Mouse (Mus musculus) heart, postnatal 0 days (tissue): ENCODE measurements around the gene Ccna2. TPM values are rescaled to one million over a fixed set of nuclear protein-coding genes. Genes with fewer than 3 reads are reported as not detected.
A peak's percentile ranks its signal among the peaks of the same experiment; 100 is the strongest.

Experiments
- ATAC-seq: fragments of 200-750 bp; cut with Nextera tagmentation; 2 replicates; pipeline ENCODE4 v1.8.0; 2017; ENCODE audit warnings: low read depth, moderate number of reproducible peaks, moderate library complexity; ENCODE audit not compliant: insufficient read depth
- DNase-seq: peaks from one replicate; pipeline ENCODE4 v3.0.0-alpha.2; 2016; ENCODE audit warnings: low spot score
- H3K27ac ChIP-seq: fragments of 300-500 bp; sonication (generic); 2 replicates; pipeline ENCODE4 v1.5.1; 2014; ENCODE audit warnings: low read depth, mild to moderate bottlenecking
- H3K27me3 ChIP-seq: fragments of 300-500 bp; sonication (generic); 2 replicates; pipeline ENCODE4 v1.6.1; 2014; ENCODE audit warnings: low read length, mixed read lengths; ENCODE audit not compliant: control insufficient read depth, insufficient read depth
- H3K36me3 ChIP-seq: fragments of 300-500 bp; sonication (generic); replicated peaks from 2 replicates; pipeline ENCODE4 v1.6.1; 2014; ENCODE audit warnings: low read length, mixed read lengths; ENCODE audit not compliant: control insufficient read depth, insufficient read depth
- H3K4me1 ChIP-seq: fragments of 300-500 bp; sonication (generic); 2 replicates; pipeline ENCODE4 v1.6.1; 2014; ENCODE audit warnings: antibody characterized with exemption; ENCODE audit not compliant: control insufficient read depth, insufficient read depth
- H3K4me2 ChIP-seq: fragments of 300-500 bp; sonication (generic); 2 replicates; pipeline ENCODE4 v1.6.1; 2014; ENCODE audit warnings: low read depth, mild to moderate bottlenecking, low read length, moderate library complexity
- H3K4me3 ChIP-seq: fragments of 300-500 bp; sonication (generic); 2 replicates; pipeline ENCODE4 v1.5.1; 2014; ENCODE audit warnings: low read depth, low read length
- H3K9ac ChIP-seq: fragments of 300-500 bp; sonication (generic); replicated peaks from 2 replicates; pipeline ENCODE4 v1.6.1; 2014; ENCODE audit warnings: low read depth, low read length, mixed read lengths
- H3K9me3 ChIP-seq: fragments of 300-500 bp; sonication (generic); replicated peaks from 2 replicates; pipeline ENCODE4 v1.6.1; 2016; ENCODE audit warnings: low read length; ENCODE audit not compliant: control insufficient read depth
- CTCF ChIP-seq: IDR thresholded peaks from 2 replicates; pipeline ENCODE4 v1.5.1; 2016; ENCODE audit warnings: antibody characterized with exemption, control low read depth, low read depth
- EP300 ChIP-seq: IDR thresholded peaks from 2 replicates; pipeline ENCODE4 v1.6.1; 2016; ENCODE audit warnings: antibody characterized with exemption, low read depth
- WGBS: fragments of 180-500 bp; shearing (Covaris S2); extraction: QIAGEN DNeasy Blood & Tissue Kit; methylation state at CpG from one replicate; pipeline ENCODE4 v1.1.7; 2014; 5-methylcytosine and 5-hydroxymethylcytosine counted together
- polyA plus RNA-seq: library from polyadenylated mRNA; unstranded; fragments of >200 nt; fragmentation: Nextera tagmentation; extraction: Ambion mirVana; gene quantifications from 2 replicates; pipeline ENCODE4 v1.2.1, GENCODE M21; 2015
- total RNA-seq: library from RNA; depleted of rRNA; stranded (reverse); fragments of >200 nt; gene quantifications from 2 replicates; pipeline ENCODE4 v1.2.3, GENCODE M21; 2014; ENCODE audit warnings: low replicate concordance

Ccna2 gene
- total and polyA plus RNA-seq, 2 experiments from 2014 or later = 44.0 to 172 TPM

GRCm38 (mm10) chr3:36533201-36533672, 38.7 kb downstream of the Ccna2 start:
- TF ChIP-seq EP300 = no peak
- no peak for TF ChIP-seq CTCF
- no peaks in the 10 kb centered on the region for H3K9me3 ChIP-seq
- no peak overlapping the region for H3K4me3 ChIP-seq
- H3K9ac ChIP-seq = no peak overlapping the region
- H3K36me3 ChIP-seq = no peaks in the 10 kb centered on the region
- ATAC-seq (peak; percentile 21; the same call in 1 of the 2 replicates), DNase-seq (peak; percentile 50)
- no peaks in the 10 kb centered on the region for H3K27me3 ChIP-seq
- H3K4me1 ChIP-seq = peaks cover 27% of the 10 kb centered on the region
- H3K4me2 ChIP-seq = no peak overlapping the region
- WGBS = 10% methylated on average over 1 of the region's 1 CpGs
- peak overlapping the region; percentile 11 for H3K27ac ChIP-seq

GRCm38 (mm10) chr3:36532738-36533137, 39.2 kb downstream of the Ccna2 start:
- no peak overlapping the region for H3K4me3 ChIP-seq
- no peak for DNase-seq
- no peak overlapping the region; the same call in 1 of the 2 replicates for H3K4me2 ChIP-seq
- peak overlapping the region; percentile 11 for H3K27ac ChIP-seq
- H3K27me3 ChIP-seq = no peaks in the 10 kb centered on the region
- no peak for ATAC-seq
- TF ChIP-seq EP300 (no peak), CTCF (no peak)
- H3K36me3 ChIP-seq = no peaks in the 10 kb centered on the region
- H3K9me3 ChIP-seq = no peaks in the 10 kb centered on the region
- H3K9ac ChIP-seq = no peak overlapping the region
- peaks cover 27% of the 10 kb centered on the region for H3K4me1 ChIP-seq
- WGBS = 56% methylated on average over 7 of the region's 7 CpGs

GRCm38 (mm10) chr3:36531979-36532542, 39.9 kb downstream of the Ccna2 start:
- Histone ChIP-seq H3K4me2 (peak overlapping the region; percentile 63), H3K27me3 (no peaks in the 10 kb centered on the region), H3K27ac (peak overlapping the region; percentile 79; the same call in 1 of the 2 replicates), H3K9me3 (no peaks in the 10 kb centered on the region), H3K9ac (peak overlapping the region; percentile 50; the same call in 1 of the 2 replicates), H3K4me3 (peak overlapping the region; percentile 44), H3K4me1 (peaks cover 27% of the 10 kb centered on the region), H3K36me3 (no peaks in the 10 kb centered on the region)
- DNase-seq (no peak), ATAC-seq (no peak)
- WGBS = 15% methylated on average over 18 of the region's 18 CpGs
- no peak for TF ChIP-seq CTCF

- TF ChIP-seq CTCF (no peak), EP300 (no peak)
Measured at GRCm38 (mm10) chr3:36531242-36531641, 40.7 kb downstream of the Ccna2 start.

GRCm38 (mm10) chr3:36530781-36531180, 41.2 kb downstream of the Ccna2 start:
- no peak for DNase-seq
- Histone ChIP-seq H3K9ac (no peak overlapping the region), H3K27me3 (no peaks in the 10 kb centered on the region), H3K4me2 (peak overlapping the region; percentile 10), H3K4me3 (no peak overlapping the region), H3K27ac (peak overlapping the region; percentile 79), H3K9me3 (no peaks in the 10 kb centered on the region), H3K4me1 (peaks cover 27% of the 10 kb centered on the region), H3K36me3 (no peaks in the 10 kb centered on the region)
- peak; percentile 59 for ATAC-seq
- TF ChIP-seq CTCF = no peak
- no peak for TF ChIP-seq EP300
- WGBS = 30% methylated on average over 5 of the region's 5 CpGs

More at GRCm38 (mm10) chr3:36531242-36531641, 40.7 kb downstream of the Ccna2 start:
- no peaks in the 10 kb centered on the region for H3K27me3 ChIP-seq
- peak overlapping the region; percentile 63 for H3K4me2 ChIP-seq
- H3K36me3 ChIP-seq = no peaks in the 10 kb centered on the region
- no peaks in the 10 kb centered on the region for H3K9me3 ChIP-seq
- DNase-seq (peak; percentile 12), ATAC-seq (no peak)
- no peak overlapping the region for H3K4me3 ChIP-seq
- WGBS = 23% methylated on average over 2 of the region's 2 CpGs
- H3K27ac ChIP-seq = peak overlapping the region; percentile 79
- no peak overlapping the region for H3K9ac ChIP-seq
- peaks cover 27% of the 10 kb centered on the region for H3K4me1 ChIP-seq

GRCm38 (mm10) chr3:36530345-36530744, 41.6 kb downstream of the Ccna2 start:
- peak overlapping the region; percentile 79 for H3K27ac ChIP-seq
- no peak overlapping the region for H3K4me3 ChIP-seq
- TF ChIP-seq CTCF (no peak), EP300 (no peak)
- peak overlapping the region; percentile 10 for H3K4me2 ChIP-seq
- H3K9ac ChIP-seq = no peak overlapping the region
- peak; percentile 88 for ATAC-seq
- DNase-seq = peak; percentile 51
- 37% methylated on average over 6 of the region's 6 CpGs for WGBS
- H3K9me3 ChIP-seq = no peaks in the 10 kb centered on the region
- peaks cover 27% of the 10 kb centered on the region for H3K4me1 ChIP-seq
- no peaks in the 10 kb centered on the region for H3K36me3 ChIP-seq
- no peaks in the 10 kb centered on the region for H3K27me3 ChIP-seq
